Mouse (Mus musculus): ENCODE results near the gene Ngef.

The Ngef gene

DNA sequence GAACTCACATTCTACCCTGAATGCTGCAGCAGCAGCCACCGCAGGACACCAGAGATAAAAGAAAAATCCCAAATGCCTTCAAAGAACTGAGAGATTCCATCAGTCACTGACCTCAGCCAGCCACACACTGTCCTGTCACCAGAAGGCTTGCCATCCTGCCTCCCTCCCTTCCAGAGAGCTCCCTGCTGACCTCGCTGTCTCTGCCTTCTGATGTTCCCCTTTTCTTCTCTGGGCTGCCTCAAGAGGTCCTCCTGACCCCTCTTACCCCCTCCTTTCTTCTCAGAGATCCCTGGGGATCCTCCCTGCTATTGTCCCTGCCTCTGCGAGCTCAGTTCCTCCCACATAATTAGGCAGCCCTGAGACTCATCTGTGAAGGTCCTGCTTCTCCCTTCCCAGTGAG, 7.2 kb upstream of the Ngef start:
- ChIA-PET POLR2A (interaction anchor here in 1 of 4 experiments (0.6 to 1.1 kb wide), 2 partner anchors 10 to 624 kb away, joined by 3 read pairs; no protein-coding TSS in a partner anchor), CTCF (interaction anchor here in 1 of 4 experiments (0.6 kb wide), 2 partner anchors 141 to 709 kb away, joined by 3 to 4 read pairs; no protein-coding TSS in a partner anchor)

DNA sequence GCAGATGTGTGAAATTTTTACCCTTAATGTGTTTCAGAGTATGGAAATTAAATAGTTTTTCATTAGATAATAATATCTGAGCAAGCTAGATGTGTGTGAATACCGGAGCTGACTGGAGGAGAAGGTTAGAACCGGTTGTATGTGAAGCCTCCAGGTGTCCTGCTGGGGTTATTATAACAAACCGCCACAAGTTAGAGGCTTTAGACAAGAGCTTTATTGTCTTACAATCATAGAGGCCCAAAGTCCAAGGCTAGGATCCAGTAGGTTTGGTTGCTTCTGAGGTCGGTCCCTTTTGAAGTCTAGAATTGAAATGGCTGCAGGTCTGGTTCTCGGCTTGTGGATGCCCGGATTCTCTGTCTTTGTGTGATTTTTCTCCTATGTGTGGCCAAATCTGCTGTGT, 5.3 kb upstream of the Ngef start:
- ChIA-PET CTCF (no interaction called here), POLR2A (no interaction called here)

DNA sequence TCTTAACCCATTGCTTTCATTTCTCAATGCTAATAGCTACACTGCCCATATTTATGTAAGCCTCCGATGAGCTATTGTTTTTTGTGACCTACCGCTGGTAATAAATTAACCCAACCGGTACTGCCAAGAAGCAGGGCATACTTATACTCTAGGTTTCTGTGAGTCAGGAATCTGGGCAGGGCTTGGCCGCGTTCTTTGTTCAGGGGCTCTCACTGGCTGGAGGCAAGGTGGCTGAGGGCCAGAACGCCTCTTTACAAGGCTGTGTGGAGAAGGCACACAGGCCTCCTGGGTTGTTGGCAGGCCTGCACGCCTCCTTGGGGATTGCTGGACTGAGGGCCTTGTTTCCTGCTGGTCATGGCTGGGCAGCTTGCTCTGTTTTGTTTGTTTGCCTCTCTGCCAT, 1.1 kb upstream of the Ngef start:
- ChIA-PET POLR2A (interaction anchor here in 3 of 4 experiments (0.5 to 1.6 kb wide), 6 partner anchors 9 to 878 kb away, joined by 3 to 5 read pairs (median 4); no protein-coding TSS in a partner anchor), CTCF (interaction anchor here in 3 of 4 experiments (0.6 to 1.4 kb wide), 3 partner anchors 18 to 33 kb away, joined by 3 to 4 read pairs (median 3); no protein-coding TSS in a partner anchor)

DNA sequence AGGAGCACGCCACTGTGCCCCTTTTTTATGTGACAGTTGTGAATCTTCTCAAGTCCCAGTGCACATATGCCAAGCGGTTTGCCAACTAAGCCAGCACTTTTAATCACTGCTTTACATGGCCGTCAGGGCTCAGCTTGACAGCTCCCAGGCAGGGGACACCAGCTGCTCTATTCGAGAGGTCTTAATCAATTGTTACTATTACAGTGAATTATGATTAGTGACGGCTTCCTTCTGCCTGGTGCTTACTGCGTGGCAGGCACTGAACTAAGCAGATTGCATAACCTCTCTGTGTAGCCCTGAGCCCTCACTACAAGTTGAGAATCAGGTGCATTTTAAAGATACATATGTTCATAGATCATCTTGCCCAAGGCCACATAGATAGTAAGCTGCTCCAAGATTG, 683 bp upstream of the Ngef start:
- CTCF ChIA-PET = interaction anchor here in 2 of 4 experiments (1.4 kb wide), 2 partner anchors 33 kb away, joined by 3 to 4 read pairs; no protein-coding TSS in a partner anchor
- POLR2A ChIA-PET = interaction anchor here in 2 of 4 experiments (0.5 to 1.6 kb wide), 5 partner anchors 10 to 877 kb away, joined by 3 to 5 read pairs (median 4); no protein-coding TSS in a partner anchor

DNA sequence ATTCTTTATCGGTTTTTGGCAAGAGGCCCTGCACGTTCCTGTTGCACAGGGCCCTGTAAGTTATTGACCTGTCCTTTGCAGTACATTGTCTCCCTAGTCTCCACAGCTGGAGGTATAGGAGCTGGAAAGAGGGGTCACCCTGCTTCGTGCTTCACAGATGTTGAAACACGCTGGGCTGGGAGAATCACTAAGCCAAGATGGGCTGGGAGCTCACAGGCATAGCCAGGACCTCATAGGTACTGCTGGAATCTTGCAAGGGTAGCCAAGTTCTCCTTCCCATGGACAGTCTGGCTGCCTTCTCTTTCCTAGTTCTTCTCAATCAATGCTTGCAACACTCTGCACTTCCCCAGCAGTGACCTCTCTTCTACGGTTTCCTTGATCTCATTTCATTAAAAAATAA, 409 bp downstream of the Ngef start:
- POLR2A ChIA-PET = no interaction called here
- CTCF ChIA-PET = interaction anchor here in 1 of 4 experiments (1.8 kb wide), 1 partner anchor 36 kb away, joined by 4 read pairs; no protein-coding TSS in a partner anchor

DNA sequence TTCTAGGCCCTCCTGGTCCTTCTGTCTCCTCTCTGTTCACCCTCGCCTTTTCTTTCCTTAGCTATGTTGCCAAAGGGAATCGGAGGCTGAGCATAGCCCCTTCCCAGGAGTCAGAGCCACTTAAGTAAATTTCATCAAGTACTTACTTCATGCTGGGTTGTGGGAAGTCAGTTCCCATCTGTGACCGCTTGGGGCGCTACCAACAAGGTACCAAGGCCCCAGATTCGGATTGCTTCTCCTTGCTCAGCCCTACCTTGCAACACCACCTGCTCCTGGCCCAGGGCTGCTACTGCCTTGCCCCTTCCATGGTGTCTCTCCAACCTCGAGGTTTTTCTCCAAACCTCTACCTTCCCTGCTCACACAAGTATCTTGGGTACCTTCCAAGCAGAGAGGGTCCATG, 5.3 kb downstream of the Ngef start:
- CTCF ChIA-PET = interaction anchor here in 1 of 4 experiments (0.6 kb wide), 1 partner anchor 666 kb away, joined by 3 read pairs; no protein-coding TSS in a partner anchor
- POLR2A ChIA-PET = no interaction called here

DNA sequence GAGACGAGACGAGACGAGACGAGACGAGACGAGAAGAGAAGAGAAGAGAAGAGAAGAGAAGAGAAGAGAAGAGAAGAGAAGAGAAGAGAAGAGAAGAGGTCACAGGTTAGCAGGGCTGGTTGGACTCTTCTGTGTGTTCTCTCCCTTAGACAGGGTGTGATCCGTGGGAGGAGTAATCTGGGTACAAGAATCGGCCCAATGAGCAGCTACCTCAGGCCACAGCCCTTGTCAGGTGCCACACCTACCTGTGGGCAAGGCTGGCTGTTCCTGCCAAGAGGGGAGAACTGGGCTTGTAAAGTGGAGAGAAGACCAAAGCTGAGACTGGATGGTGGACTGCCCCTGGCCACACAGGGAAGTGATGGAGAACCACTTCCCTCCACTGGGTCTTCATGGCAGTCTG, 7.9 kb downstream of the Ngef start:
- POLR2A ChIA-PET = interaction anchor here in 1 of 4 experiments (0.6 kb wide), 1 partner anchor 30 kb away, joined by 3 read pairs; no protein-coding TSS in a partner anchor
- CTCF ChIA-PET = interaction anchor here in 1 of 4 experiments (1.4 kb wide), 1 partner anchor 24 kb away, joined by 3 read pairs; no protein-coding TSS in a partner anchor

DNA sequence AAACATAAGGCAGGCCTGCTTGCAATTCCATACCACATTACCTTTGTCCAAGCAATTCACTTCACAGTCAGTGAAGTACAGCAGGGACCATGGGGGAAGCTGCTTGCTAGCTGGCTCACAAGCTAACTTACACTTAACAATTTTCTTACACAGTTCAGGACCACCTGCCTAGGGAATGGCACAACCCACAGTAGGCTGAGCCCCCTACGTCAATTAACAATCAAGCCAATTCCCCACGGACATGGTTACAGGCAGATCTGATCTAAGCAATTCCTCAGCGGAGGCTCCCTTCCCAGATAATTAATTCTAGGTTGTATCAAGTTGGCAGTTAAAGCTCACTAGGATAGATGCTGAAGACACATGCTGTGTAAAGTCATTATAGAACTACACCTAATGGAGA, 10.7 kb downstream of the Ngef start:
- POLR2A ChIA-PET = no interaction called here

DNA sequence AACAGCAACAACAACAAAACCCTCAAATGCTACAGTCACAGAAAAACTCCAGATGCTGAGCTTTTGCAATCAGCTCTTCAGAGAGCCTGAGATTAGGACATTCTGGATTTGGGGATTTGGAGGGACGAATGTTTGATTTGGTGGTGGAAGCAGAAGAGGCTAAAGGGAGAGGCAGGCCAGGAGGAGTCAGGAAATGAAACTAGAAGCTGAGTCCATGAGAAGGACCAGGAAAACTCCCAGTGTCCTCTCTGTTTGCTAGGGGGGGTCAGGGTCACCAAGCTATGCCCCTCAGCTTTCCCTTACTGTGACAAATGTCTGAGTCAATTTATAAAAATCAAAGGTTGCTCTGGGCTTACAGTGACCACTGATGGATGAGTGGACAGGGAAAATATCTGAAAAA, 20.1 kb downstream of the Ngef start:
- ChIA-PET CTCF (interaction anchor here in 2 of 4 experiments (1.0 to 1.4 kb wide), 2 partner anchors 12 to 55 kb away, joined by 3 read pairs; no protein-coding TSS in a partner anchor), POLR2A (interaction anchor here in 1 of 4 experiments (1.3 kb wide), 1 partner anchor 29 kb away, joined by 4 read pairs; no protein-coding TSS in a partner anchor)

More for the DNA sequence above, 10.7 kb downstream of the Ngef start:
- CTCF ChIA-PET = no interaction called here

DNA sequence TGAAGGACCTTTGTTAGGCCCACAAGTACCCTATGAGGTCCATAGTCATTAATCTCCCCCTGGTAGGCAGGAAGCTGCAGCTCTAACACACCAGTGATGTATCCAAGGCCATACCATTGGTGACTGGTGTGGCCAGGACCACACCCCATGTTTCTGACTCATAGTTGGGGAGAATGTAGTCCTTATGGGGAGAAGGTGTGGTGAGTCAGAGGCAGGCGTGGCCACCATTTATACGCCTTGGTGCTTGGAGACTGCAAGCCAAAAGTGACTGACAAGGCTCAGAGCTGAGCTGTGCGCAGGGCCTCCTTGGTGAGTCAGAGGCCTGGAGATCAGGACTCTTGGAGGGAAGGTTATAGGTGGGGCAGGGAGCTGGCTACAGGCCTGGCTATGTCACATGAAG, 22.7 kb downstream of the Ngef start:
- ChIA-PET POLR2A (interaction anchor here in 3 of 4 experiments (0.5 to 1.6 kb wide), 5 partner anchors 9 to 76 kb away, joined by 3 to 5 read pairs (median 3); no protein-coding TSS in a partner anchor), CTCF (interaction anchor here in 3 of 4 experiments (1.1 to 1.9 kb wide), 4 partner anchors 9 to 375 kb away, joined by 3 to 9 read pairs (median 3); no protein-coding TSS in a partner anchor)

DNA sequence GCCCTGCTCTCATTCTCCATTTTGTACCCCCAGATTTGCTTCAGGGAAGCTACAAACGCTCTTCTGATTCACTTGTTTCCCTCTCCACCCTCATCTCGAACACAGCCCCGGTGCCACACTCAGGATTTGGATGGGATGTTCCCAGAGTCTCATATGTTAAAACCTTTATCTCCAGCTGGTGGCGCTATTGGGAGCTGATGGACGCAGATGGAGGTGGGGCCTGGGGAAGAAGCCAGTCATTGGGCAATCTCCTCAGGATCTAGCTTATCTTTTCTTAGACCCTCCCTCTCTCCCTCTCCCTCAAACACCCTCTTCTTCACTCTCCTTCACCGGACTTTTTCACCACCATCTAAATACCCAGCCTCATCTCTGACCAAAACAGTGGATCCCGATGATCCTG, 32.1 kb downstream of the Ngef start:
- ChIA-PET CTCF (interaction anchor here (0.5 to 1.9 kb wide), 36 partner anchors 8 to 538 kb away, joined by 3 to 15 read pairs (median 3); partner anchors contain the start of gene Neu2 (in 1 of the 4)), POLR2A (interaction anchor here in 3 of 4 experiments (0.6 to 2.0 kb wide), 13 partner anchors 9 to 308 kb away, joined by 3 to 9 read pairs (median 3); partner anchors contain the start of genes Inpp5d (in 1 of the 3) and Neu2 (in 1 of the 3))

DNA sequence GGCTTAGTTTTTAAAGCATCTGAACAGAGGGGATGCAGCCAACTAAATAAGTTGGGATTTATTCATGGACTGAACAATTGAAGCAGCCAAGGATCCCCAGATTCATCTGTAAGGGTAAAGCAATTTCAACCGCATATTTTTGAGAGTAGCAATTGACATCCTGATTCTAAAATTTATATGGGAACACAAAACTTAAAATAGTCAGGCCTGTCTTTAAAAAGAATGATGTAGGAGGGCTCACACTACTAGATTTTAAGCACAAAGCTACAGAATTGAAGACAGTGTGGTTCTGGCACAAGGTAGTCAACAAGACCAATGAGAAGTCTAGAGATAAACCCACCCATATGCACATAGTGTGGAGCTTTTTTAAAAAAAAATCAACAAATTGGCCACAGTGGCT, 36.7 kb downstream of the Ngef start:
- POLR2A ChIA-PET = no interaction called here
- CTCF ChIA-PET = interaction anchor here in 1 of 4 experiments (0.6 kb wide), 1 partner anchor 11 kb away, joined by 3 read pairs; no protein-coding TSS in a partner anchor

DNA sequence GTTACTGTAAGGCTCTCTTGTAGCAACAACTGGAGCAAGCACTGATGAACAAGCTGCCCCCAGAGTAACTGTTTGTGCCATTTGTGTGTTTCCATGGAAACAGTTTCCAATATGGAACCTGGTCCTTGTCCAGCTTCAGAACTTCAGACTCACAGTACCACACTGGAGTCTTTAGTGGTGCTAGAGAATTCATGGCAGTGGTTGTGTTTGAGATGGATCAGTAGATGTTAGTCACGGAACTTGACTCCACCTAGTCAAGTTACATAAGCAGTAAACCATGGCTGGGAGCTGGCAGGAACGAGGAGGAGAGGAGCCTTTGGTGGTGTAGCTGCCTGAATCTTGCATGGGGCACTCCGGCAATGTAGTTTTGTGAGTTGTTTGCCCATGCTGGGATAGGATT, 39.6 kb downstream of the Ngef start:
- POLR2A ChIA-PET = no interaction called here
- CTCF ChIA-PET = no interaction called here

DNA sequence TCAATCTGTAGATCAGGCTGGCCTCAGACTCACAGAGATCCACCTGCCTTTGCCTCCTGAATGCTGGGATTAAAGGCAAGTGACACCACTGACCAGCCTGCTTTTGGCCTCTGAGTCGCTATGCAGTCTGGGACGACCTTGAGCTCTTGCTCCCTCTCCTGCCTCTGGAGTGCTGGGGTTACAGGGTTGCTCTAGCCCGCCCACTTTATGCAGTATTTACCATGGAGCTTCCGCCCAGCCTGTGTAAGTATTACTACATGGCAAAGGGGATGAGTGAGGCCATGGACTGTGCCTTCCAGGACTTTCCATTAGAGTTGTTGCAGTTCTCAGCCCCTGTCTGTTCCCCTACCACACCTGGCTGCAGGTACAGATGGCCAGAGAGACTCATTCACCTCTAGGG, 41.3 kb downstream of the Ngef start:
- CTCF ChIA-PET = interaction anchor here in 1 of 4 experiments (2.1 kb wide), 1 partner anchor 9 kb away, joined by 7 read pairs; no protein-coding TSS in a partner anchor
- POLR2A ChIA-PET = interaction anchor here in 1 of 4 experiments (1.2 to 1.9 kb wide), 3 partner anchors 9 to 12 kb away, joined by 3 to 6 read pairs (median 4); no protein-coding TSS in a partner anchor

DNA sequence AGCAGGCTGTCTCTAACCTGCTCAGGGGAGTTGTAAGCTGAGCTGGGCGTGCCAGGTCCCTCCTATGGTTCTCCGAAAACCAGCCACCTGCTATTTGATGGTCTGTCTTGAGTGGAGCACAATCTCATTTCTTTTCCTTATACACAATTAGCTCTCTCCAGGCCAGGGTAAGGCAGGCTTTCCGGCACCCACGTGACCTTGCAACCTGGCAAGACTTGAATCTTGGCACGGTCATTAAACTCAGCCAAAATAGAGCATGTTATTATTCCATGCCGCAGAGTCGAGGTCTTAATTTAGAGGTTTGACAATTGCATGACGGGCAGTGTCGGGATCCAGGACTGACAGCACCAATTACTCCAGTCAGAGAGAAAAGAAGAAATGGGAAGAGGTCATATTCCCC, 46.5 kb downstream of the Ngef start:
- ChIA-PET CTCF (interaction anchor here in 1 of 4 experiments (1.3 kb wide), 1 partner anchor 15 kb away, joined by 3 read pairs; no protein-coding TSS in a partner anchor), POLR2A (interaction anchor here in 1 of 4 experiments (0.7 kb wide), 1 partner anchor 110 kb away, joined by 3 read pairs; no protein-coding TSS in a partner anchor)

DNA sequence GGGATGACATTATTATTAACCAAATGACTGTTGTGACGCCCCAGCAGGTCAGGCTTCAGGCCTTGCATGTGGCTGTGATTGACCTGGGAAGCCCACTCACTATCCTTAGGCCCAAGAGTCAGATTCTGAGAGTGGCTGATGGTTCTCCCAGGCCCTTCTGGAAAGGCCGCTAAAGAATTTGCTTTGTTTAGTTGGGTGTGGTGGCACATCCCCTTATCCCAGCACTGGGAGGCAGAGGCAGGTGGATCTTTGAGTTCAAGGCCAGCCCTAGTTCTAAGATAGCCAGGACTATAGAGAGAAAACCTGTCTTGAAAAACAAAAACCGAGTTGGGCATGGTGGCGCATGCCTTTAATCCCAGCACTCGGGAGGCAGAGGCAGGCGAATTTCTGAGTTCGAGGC, 48.6 kb downstream of the Ngef start:
- POLR2A ChIA-PET = interaction anchor here in 2 of 4 experiments (0.6 to 1.9 kb wide), 2 partner anchors 29 to 207 kb away, joined by 4 to 5 read pairs; no protein-coding TSS in a partner anchor
- CTCF ChIA-PET = interaction anchor here in 1 of 4 experiments (0.6 kb wide), 1 partner anchor 915 kb away, joined by 5 read pairs; no protein-coding TSS in a partner anchor

DNA sequence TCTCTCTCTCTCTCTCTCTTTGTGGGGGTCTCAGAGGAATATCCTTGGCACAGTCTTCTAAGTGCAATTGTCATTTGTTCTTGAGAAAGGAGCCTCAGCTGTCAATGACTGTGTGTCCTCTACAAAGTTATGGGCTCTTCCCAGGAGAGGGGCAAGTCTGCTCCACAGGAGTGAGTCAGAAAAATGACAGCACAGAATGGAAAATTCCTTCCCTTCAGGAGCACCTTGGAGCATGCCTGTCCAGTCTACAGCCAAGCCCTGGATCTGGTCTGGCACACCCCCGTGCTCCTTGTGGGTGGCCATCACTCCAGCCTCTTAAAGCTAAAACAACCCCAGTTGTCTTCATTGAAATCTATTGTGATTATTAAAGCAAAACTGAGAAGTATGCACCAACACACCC, 52.1 kb downstream of the Ngef start:
- ChIA-PET CTCF (no interaction called here), POLR2A (interaction anchor here in 2 of 4 experiments (0.6 to 0.7 kb wide), 2 partner anchors 308 to 451 kb away, joined by 3 to 6 read pairs; no protein-coding TSS in a partner anchor)

DNA sequence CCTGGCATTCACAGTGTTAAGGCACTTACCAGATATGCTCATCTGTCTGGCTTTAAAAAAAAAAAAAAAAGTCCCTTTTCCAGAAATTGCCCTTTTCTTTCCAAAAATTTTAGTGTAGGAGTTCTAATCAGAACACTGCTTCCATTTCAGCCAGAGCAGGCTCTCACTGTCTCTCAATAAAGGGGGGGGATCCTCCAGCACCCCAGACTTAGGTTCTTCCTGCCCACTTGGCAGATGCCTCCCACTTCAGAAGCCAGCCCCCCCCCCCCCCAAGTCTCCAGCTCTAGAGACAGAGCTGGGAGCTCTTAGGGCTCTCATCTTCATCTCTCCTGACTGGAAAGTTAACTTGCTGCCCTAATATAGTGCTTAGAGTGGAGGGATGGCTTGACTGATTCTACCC, 53.2 kb downstream of the Ngef start:
- ChIA-PET POLR2A (interaction anchor here in 2 of 4 experiments (0.8 to 1.0 kb wide), 5 partner anchors 10 to 293 kb away, joined by 3 to 6 read pairs (median 3); partner anchors contain the start of gene Neu2 (in 1 of the 2)), CTCF (interaction anchor here (0.6 to 0.8 kb wide), 5 partner anchors 21 to 510 kb away, joined by 3 to 7 read pairs (median 3); no protein-coding TSS in a partner anchor)

DNA sequence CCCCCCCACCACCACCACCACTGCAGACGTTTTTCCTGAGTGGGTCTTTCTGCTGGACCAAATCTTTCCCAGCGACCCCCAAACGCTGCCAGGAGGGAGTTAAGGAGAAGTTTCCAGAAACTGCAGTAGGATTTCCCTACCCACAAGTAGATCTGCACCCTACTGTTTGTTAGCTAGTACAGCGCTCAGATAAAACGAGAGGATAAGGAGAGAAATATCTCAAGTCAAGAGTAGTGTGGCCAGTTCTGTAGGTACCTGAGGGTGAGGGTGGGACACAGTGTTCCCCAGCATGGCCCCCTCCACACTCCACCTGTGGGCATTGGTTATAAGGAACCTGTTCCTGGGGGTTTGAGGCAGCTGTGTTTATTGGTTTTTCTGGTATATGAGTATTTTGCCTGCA, 62.8 kb downstream of the Ngef start:
- CTCF ChIA-PET = interaction anchor here in 2 of 4 experiments (1.1 to 1.4 kb wide), 2 partner anchors 15 to 31 kb away, joined by 4 read pairs; no protein-coding TSS in a partner anchor
- POLR2A ChIA-PET = interaction anchor here in 3 of 4 experiments (0.6 to 3.1 kb wide), 11 partner anchors 9 to 658 kb away, joined by 3 to 9 read pairs (median 4); no protein-coding TSS in a partner anchor
